Comparison of ENCODE assay signal across 23 mouse cellular contexts in genomic region chr2:105219229-105219628, GRCm38 (mm10). TPM values are rescaled to one million over a fixed set of nuclear protein-coding genes. Genes with fewer than 3 reads are reported as not detected.
DNase-seq lines count a peak whose midpoint lies in the region; ATAC-seq and TF ChIP-seq lines count a peak whose summit lies in the region.
"Had no signal": no experiment of that assay in that cellular context is flagged by ENCODE, and none has a peak within 500 bp of the region (broad histone marks: within the 10 kb centered on the region; RNA-seq: fewer than 3 reads in every experiment).

No protein-coding gene starts in this region.

- H3K27ac ChIP-seq in left cerebral cortex, adult 2 months: no peak overlapping the region
- H3K27ac ChIP-seq: embryonic facial prominence, embryonic 10.5 days; embryonic facial prominence, embryonic 12.5 days; forebrain, embryonic 13.5 days; forebrain, embryonic 15.5 days had no signal

- intact Hi-C loops in left cerebral cortex, adult 2 months (cut with DNase I): no loop called here

- peak; percentile 87 for ATAC-seq in common myeloid progenitor, adult 5-6 weeks (replicated peaks; ENCODE audit: low read depth, poor library complexity, severe bottlenecking)
- ATAC-seq in hematopoietic stem cell, adult 5-6 weeks (replicated peaks in 1 of 2; ENCODE audit: insufficient read depth in 1 of 2, low FRiP score in 2 of 2, low TSS enrichment in 1 of 2, low read depth in 1 of 2, poor library complexity in 2 of 2, severe bottlenecking in 2 of 2): peak; percentile 15 to 42; a peak in 2 of 4 replicates
- ATAC-seq in megakaryocyte-erythroid progenitor cell, adult 5-6 weeks (replicated peaks; ENCODE audit: low FRiP score, low TSS enrichment, poor library complexity, severe bottlenecking): peak; percentile 92
- ATAC-seq: activated CD4-positive, CD25-positive, alpha-beta regulatory T cell, adult 4 months; forebrain, embryonic 13.5 days; forebrain, embryonic 15.5 days; forebrain, postnatal 0 days had no signal

- no peak for TF ChIP-seq CTCF in left cerebral cortex, adult 2 months (IDR thresholded peaks at IDR 0.05)

- peak; percentile 83 for DNase-seq in MEL-GATA-1-ER (ENCODE audit: extremely low read depth, low read depth)
- no peak for DNase-seq in left cerebral cortex, adult 2 months (ENCODE audit: extremely low spot score in 1 of 2, low spot score in 2 of 2)
- DNase-seq in urinary bladder, postnatal 4 days (ENCODE audit: low spot score in 2 of 2): no peak
- no peak for DNase-seq in layer of hippocampus, adult 8-10 months (ENCODE audit: low spot score in 2 of 2)
- no peak for DNase-seq in cerebellum, adult 18-20 months
- DNase-seq: adrenal gland, adult 8-10 months; adrenal gland, postnatal 14 days; adrenal gland, postnatal 36 days; cerebellum, adult 11-12 months; cerebellum, adult 8-10 months; cerebellum, adult 9-11 months; cerebellum, postnatal 14 days; cerebellum, postnatal 36 days; forebrain, postnatal 0 days had no signal

- H3K4me3 ChIP-seq in left cerebral cortex, adult 2 months: no peak overlapping the region
- H3K4me3 ChIP-seq: embryonic facial prominence, embryonic 10.5 days; embryonic facial prominence, embryonic 12.5 days; forebrain, embryonic 13.5 days; forebrain, embryonic 15.5 days had no signal

RNA-seq across cellular contexts. Expression of gene Them7, which starts 4.9 kb away (rescaled TPM):
- 2.1 and 2.5 TPM in 2 replicates for total RNA-seq in common myeloid progenitor, adult 5-6 weeks (2017)
- total RNA-seq in hematopoietic stem cell, adult 5-6 weeks (2017): 5.4 and 5.6 TPM in 2 replicates
- total RNA-seq in megakaryocyte-erythroid progenitor cell, adult 5-6 weeks (2014; fragmentation: Nextera tagmentation): 1.3 and 2.7 TPM in 2 replicates
- 2.7 and 3.2 TPM in 2 replicates for total RNA-seq in megakaryocyte-erythroid progenitor cell, adult 5-6 weeks (2017)
- total RNA-seq in left cerebral cortex, adult 2 months (2021): not detected
- not detected for total RNA-seq in layer of hippocampus, adult 8-10 months (2022)
- total RNA-seq: ES-E14; forebrain, postnatal 0 days had no signal

Comparison
In these comparisons a context has a peak if more than half of its experiments do, and no peak if none do; other contexts are left out.
1. ATAC-seq: peak in every context shown above with its lines; median percentile 92 in megakaryocyte-erythroid progenitor cell, adult 5-6 weeks; 87 in common myeloid progenitor, adult 5-6 weeks; 28 in hematopoietic stem cell, adult 5-6 weeks.